Mouse (Mus musculus) forebrain, embryonic 11.5 days (tissue): Measurements from ENCODE around the gene Tspan11. TPM values are rescaled to one million over a fixed set of nuclear protein-coding genes. Genes with fewer than 3 reads are reported as not detected.

ENCODE experiments used
- ATAC-seq: fragments of 200-750 bp; cut with Nextera tagmentation; replicated peaks from 2 replicates; pipeline ENCODE4 v1.8.0; 2017; ENCODE audit warnings: moderate TSS enrichment; ENCODE audit not compliant: low FRiP score
- DNase-seq: peaks from one replicate; pipeline ENCODE4 v3.0.0-alpha.2; 2017; ENCODE audit warnings: low spot score
- H3K27ac ChIP-seq: fragments of 300-500 bp; sonication (generic); 2 replicates; pipeline ENCODE4 v1.5.1; 2014; ENCODE audit warnings: low read depth, low read length
- H3K27me3 ChIP-seq: fragments of 300-500 bp; sonication (generic); 2 replicates; pipeline ENCODE4 v1.6.1; 2014; ENCODE audit warnings: mild to moderate bottlenecking, low read length, mixed read lengths; ENCODE audit not compliant: control insufficient read depth, insufficient read depth
- H3K36me3 ChIP-seq: fragments of 300-500 bp; sonication (generic); 2 replicates; pipeline ENCODE4 v1.6.1; 2014; ENCODE audit warnings: mild to moderate bottlenecking, low read length, moderate library complexity, mixed read lengths; ENCODE audit not compliant: control insufficient read depth, insufficient read depth
- H3K4me1 ChIP-seq: fragments of 300-500 bp; sonication (generic); replicated peaks from 2 replicates; pipeline ENCODE4 v1.6.1; 2014; ENCODE audit warnings: low read length, mixed read lengths; ENCODE audit not compliant: control insufficient read depth, insufficient read depth
- H3K4me2 ChIP-seq: fragments of 300-500 bp; sonication (generic); 2 replicates; pipeline ENCODE4 v1.6.1; 2014; ENCODE audit warnings: low read depth, mild to moderate bottlenecking, low read length, moderate library complexity, mixed read lengths; ENCODE audit not compliant: severe bottlenecking
- H3K4me3 ChIP-seq: fragments of 300-500 bp; sonication (generic); 2 replicates; pipeline ENCODE4 v1.5.1; 2014; ENCODE audit warnings: low read depth, low read length
- H3K9ac ChIP-seq: fragments of 300-500 bp; sonication (generic); 2 replicates; pipeline ENCODE4 v1.6.1; 2014; ENCODE audit warnings: low read length
- H3K9me3 ChIP-seq: fragments of 300-500 bp; sonication (generic); 2 replicates; pipeline ENCODE4 v1.6.1; 2016; ENCODE audit warnings: low read length, mixed read lengths; ENCODE audit not compliant: control insufficient read depth
- WGBS: fragments of 180-500 bp; shearing (Covaris S2); extraction: QIAGEN DNeasy Blood & Tissue Kit; methylation state at CpG from one replicate; pipeline ENCODE4 v1.1.7; 2014; 5-methylcytosine and 5-hydroxymethylcytosine counted together
- polyA plus RNA-seq: library from polyadenylated mRNA; unstranded; fragments of >200 nt; fragmentation: Nextera tagmentation; extraction: Ambion mirVana; gene quantifications from 2 replicates; pipeline ENCODE4 v1.2.1, GENCODE M21; 2014

Tspan11 gene
- polyA plus RNA-seq, 1 experiment from 2014 or later, result 6.4 TPM

GRCm38 (mm10) chr6:127871436-127871835, 16.0 kb upstream of the Tspan11 start:
- H3K4me2 ChIP-seq, result no peak overlapping the region
- no peak overlapping the region for H3K4me3 ChIP-seq
- no peaks in the 10 kb centered on the region for H3K36me3 ChIP-seq
- WGBS, result 87% methylated on average over 6 of the region's 6 CpGs
- DNase-seq (no peak), ATAC-seq (no peak)
- no peaks in the 10 kb centered on the region for H3K4me1 ChIP-seq
- no peaks in the 10 kb centered on the region for H3K27me3 ChIP-seq
- H3K9ac ChIP-seq, result no peak overlapping the region
- no peaks in the 10 kb centered on the region for H3K9me3 ChIP-seq
- H3K27ac ChIP-seq, result no peak overlapping the region

DNA sequence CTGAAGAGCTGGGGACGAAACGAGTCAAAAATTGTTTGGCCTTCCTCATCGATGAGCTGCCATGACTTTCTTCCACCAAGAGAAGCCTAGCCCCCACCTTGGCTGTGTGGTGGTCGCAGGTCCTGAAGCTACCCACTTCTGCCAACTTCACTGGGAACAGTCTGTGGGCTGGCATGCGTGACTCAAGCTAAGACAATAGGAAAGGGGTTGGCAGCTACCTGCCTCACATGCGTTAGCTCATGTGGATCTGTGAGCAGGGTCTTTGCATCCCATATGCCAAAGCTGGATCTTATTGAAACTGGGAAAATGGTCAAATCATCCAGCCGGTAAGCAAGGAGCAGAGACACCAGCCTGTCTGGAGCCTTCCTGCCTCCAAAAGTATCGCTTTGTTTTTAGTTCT, 14.8 kb upstream of the Tspan11 start:
- ATAC-seq, result no peak

GRCm38 (mm10) chr6:127875883-127876282, 11.5 kb upstream of the Tspan11 start:
- no peak for DNase-seq
- 83% methylated on average over 11 of the region's 11 CpGs for WGBS

More for the DNA sequence above, 14.8 kb upstream of the Tspan11 start:
- WGBS, result 93% methylated on average over 8 of the region's 8 CpGs
- H3K4me2 ChIP-seq, result no peak overlapping the region
- H3K27ac ChIP-seq, result no peak overlapping the region
- no peak overlapping the region for H3K9ac ChIP-seq
- H3K27me3 ChIP-seq, result no peaks in the 10 kb centered on the region
- no peaks in the 10 kb centered on the region for H3K4me1 ChIP-seq
- H3K36me3 ChIP-seq, result no peaks in the 10 kb centered on the region
- no peaks in the 10 kb centered on the region for H3K9me3 ChIP-seq
- DNase-seq, result no peak
- H3K4me3 ChIP-seq, result no peak overlapping the region

DNA sequence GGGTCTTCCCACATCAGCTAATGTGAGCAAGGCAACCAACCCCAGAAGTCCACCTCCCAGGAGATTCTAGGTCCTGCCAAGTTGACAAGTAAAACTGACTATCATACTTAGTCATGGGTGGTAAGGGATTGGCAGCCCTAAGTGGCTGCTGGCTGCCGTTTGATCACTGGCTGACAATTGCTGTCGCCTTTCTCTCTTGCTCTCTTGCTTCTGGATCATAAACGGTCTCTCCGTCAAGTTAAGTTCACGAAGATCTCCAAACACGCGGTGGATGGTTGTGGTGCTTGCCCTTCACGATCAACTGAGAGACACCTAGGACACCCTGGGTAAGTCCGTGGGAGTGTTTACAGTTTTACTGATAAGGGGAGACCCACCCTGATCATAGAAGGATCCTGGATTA, 11.0 kb upstream of the Tspan11 start:
- H3K36me3 ChIP-seq, result no peaks in the 10 kb centered on the region
- no peak overlapping the region for H3K9ac ChIP-seq
- 92% methylated on average over 9 of the region's 9 CpGs for WGBS
- no peak overlapping the region for H3K27ac ChIP-seq
- H3K4me3 ChIP-seq, result no peak overlapping the region
- H3K4me2 ChIP-seq, result no peak overlapping the region
- DNase-seq (no peak), ATAC-seq (no peak)
- peaks cover 5% of the 10 kb centered on the region; the same call in 1 of the 2 replicates for H3K9me3 ChIP-seq
- no peaks in the 10 kb centered on the region for H3K27me3 ChIP-seq
- no peaks in the 10 kb centered on the region for H3K4me1 ChIP-seq

More at GRCm38 (mm10) chr6:127875883-127876282, 11.5 kb upstream of the Tspan11 start:
- H3K27me3 ChIP-seq, result no peaks in the 10 kb centered on the region
- no peak overlapping the region for H3K27ac ChIP-seq
- no peaks in the 10 kb centered on the region for H3K36me3 ChIP-seq
- no peak overlapping the region for H3K9ac ChIP-seq
- no peak overlapping the region for H3K4me3 ChIP-seq
- H3K4me1 ChIP-seq, result no peaks in the 10 kb centered on the region
- H3K9me3 ChIP-seq, result peaks cover 5% of the 10 kb centered on the region; the same call in 1 of the 2 replicates
- H3K4me2 ChIP-seq, result no peak overlapping the region
- ATAC-seq, result no peak

GRCm38 (mm10) chr6:127877026-127877425, 10.4 kb upstream of the Tspan11 start:
- DNase-seq, result no peak
- WGBS, result 87% methylated on average over 12 of the region's 12 CpGs

GRCm38 (mm10) chr6:127879472-127879871, 7.9 kb upstream of the Tspan11 start:
- Histone ChIP-seq H3K36me3 (no peaks in the 10 kb centered on the region), H3K4me2 (no peak overlapping the region), H3K27ac (no peak overlapping the region), H3K9ac (no peak overlapping the region), H3K9me3 (peaks cover 5% of the 10 kb centered on the region; the same call in 1 of the 2 replicates), H3K4me3 (no peak overlapping the region), H3K27me3 (no peaks in the 10 kb centered on the region), H3K4me1 (no peaks in the 10 kb centered on the region)
- no peak for ATAC-seq
- no peak for DNase-seq
- 89% methylated on average over 6 of the region's 6 CpGs for WGBS

More at GRCm38 (mm10) chr6:127877026-127877425, 10.4 kb upstream of the Tspan11 start:
- no peak overlapping the region for H3K4me3 ChIP-seq
- ATAC-seq, result no peak
- H3K9me3 ChIP-seq, result peaks cover 5% of the 10 kb centered on the region; the same call in 1 of the 2 replicates
- H3K27me3 ChIP-seq, result no peaks in the 10 kb centered on the region
- no peak overlapping the region for H3K4me2 ChIP-seq
- no peak overlapping the region for H3K9ac ChIP-seq
- H3K4me1 ChIP-seq, result no peaks in the 10 kb centered on the region
- no peaks in the 10 kb centered on the region for H3K36me3 ChIP-seq
- no peak overlapping the region for H3K27ac ChIP-seq

DNA sequence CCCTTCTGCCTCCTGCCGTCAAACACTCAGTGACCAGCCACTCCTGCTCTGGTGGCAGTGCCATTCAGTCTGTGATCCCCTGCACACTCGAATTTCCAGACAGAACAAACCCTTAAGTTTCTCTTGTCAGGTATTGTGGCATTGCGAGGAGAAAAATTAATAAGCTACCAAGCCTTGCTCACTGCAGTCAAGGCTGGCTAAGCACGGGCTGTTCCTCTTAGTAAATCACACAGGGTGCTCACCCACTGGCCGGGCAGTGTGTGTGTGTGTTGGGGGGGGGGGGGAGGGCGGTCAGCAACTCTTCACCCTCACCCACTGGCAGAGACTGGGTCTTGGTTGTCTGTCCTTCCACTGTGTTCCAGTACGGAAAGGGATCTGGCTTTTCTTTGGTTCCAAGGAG, 473 bp upstream of the Tspan11 start:
- DNase-seq (no peak), ATAC-seq (peak; percentile 43)
- Histone ChIP-seq H3K36me3 (no peaks in the 10 kb centered on the region), H3K4me1 (0 out of 2 replicates have a peak, but pooled peaks cover 8% of the 10 kb centered on the region), H3K27me3 (no peaks in the 10 kb centered on the region), H3K9me3 (no peaks in the 10 kb centered on the region), H3K4me2 (peak overlapping the region; percentile 88; the same call in 1 of the 2 replicates), H3K4me3 (peak overlapping the region; percentile 45; the same call in 1 of the 2 replicates), H3K9ac (peak overlapping the region; percentile 16; the same call in 1 of the 2 replicates), H3K27ac (no peak overlapping the region)
- WGBS, result 10% methylated on average over 7 of the region's 7 CpGs

GRCm38 (mm10) chr6:127888581-127888980, 1.2 kb downstream of the Tspan11 start:
- 72% methylated on average over 3 of the region's 3 CpGs for WGBS
- Histone ChIP-seq H3K27me3 (no peaks in the 10 kb centered on the region), H3K27ac (no peak overlapping the region), H3K36me3 (no peaks in the 10 kb centered on the region), H3K9ac (no peak overlapping the region; the same call in 1 of the 2 replicates), H3K4me3 (no peak overlapping the region), H3K9me3 (no peaks in the 10 kb centered on the region), H3K4me2 (peak overlapping the region; percentile 88; the same call in 1 of the 2 replicates), H3K4me1 (0 out of 2 replicates have a peak, but pooled peaks cover 8% of the 10 kb centered on the region)
- no peak for ATAC-seq
- DNase-seq, result no peak

GRCm38 (mm10) chr6:127893611-127894010, 6.2 kb downstream of the Tspan11 start:
- H3K4me2 ChIP-seq, result no peak overlapping the region
- H3K4me1 ChIP-seq, result no peaks in the 10 kb centered on the region
- H3K9ac ChIP-seq, result no peak overlapping the region
- H3K4me3 ChIP-seq, result no peak overlapping the region
- no peaks in the 10 kb centered on the region for H3K9me3 ChIP-seq
- H3K27me3 ChIP-seq, result no peaks in the 10 kb centered on the region
- DNase-seq (no peak), ATAC-seq (no peak)
- no peaks in the 10 kb centered on the region for H3K36me3 ChIP-seq
- WGBS, result 37% methylated on average over 6 of the region's 6 CpGs
- no peak overlapping the region for H3K27ac ChIP-seq
